Mouse (Mus musculus): ENCODE data around the gene Map4k1.

- TF ChIP-seq CTCF (IDR thresholded peaks at IDR 0.05; ENCODE audit: control insufficient read depth, insufficient read depth, low read length) (no peak), POLR2A (IDR thresholded peaks at IDR 0.05; ENCODE audit: borderline replicate concordance, control insufficient read depth, low read depth, low read length) (no peak)
These were observed 49.3 kb upstream of the Map4k1 start for GRCm38 (mm10) chr7:28932421-28933041.
